Mouse (Mus musculus) lung, embryonic 15.5 days (tissue): ENCODE measurements around the gene Kcnc1. TPM values are rescaled to one million over a fixed set of nuclear protein-coding genes. Genes with fewer than 3 reads are reported as not detected.

ENCODE experiments used
- ATAC-seq: fragments of 200-750 bp; cut with Nextera tagmentation; 2 replicates; pipeline ENCODE4 v1.8.0; 2017; ENCODE audit warnings: moderate number of reproducible peaks, borderline replicate concordance; ENCODE audit not compliant: low FRiP score, low TSS enrichment; ENCODE audit errors: extremely low read depth
- H3K27ac ChIP-seq: fragments of 300-500 bp; sonication (generic); 2 replicates; pipeline ENCODE4 v1.5.1; 2015; ENCODE audit warnings: moderate library complexity, mild to moderate bottlenecking, inconsistent platforms
- H3K27me3 ChIP-seq: fragments of 300-500 bp; sonication (generic); 2 replicates; pipeline ENCODE4 v1.6.1; 2015; ENCODE audit warnings: inconsistent platforms
- H3K36me3 ChIP-seq: fragments of 300-500 bp; sonication (generic); 2 replicates; pipeline ENCODE4 v1.6.1; 2015; ENCODE audit warnings: inconsistent platforms
- H3K4me1 ChIP-seq: fragments of 300-500 bp; sonication (generic); 2 replicates; pipeline ENCODE4 v1.6.1; 2015; ENCODE audit warnings: inconsistent platforms
- H3K4me2 ChIP-seq: fragments of 300-500 bp; sonication (generic); 2 replicates; pipeline ENCODE4 v1.6.1; 2015; ENCODE audit warnings: inconsistent platforms, mild to moderate bottlenecking, moderate library complexity
- H3K4me3 ChIP-seq: fragments of 300-500 bp; sonication (generic); 2 replicates; pipeline ENCODE4 v1.5.1; 2015; ENCODE audit warnings: mild to moderate bottlenecking, inconsistent platforms
- H3K9ac ChIP-seq: fragments of 300-500 bp; sonication (generic); 2 replicates; pipeline ENCODE4 v1.6.1; 2015; ENCODE audit warnings: inconsistent platforms
- H3K9me3 ChIP-seq: fragments of 300-500 bp; sonication (generic); 2 replicates; pipeline ENCODE4 v1.6.1; 2016; ENCODE audit warnings: inconsistent platforms
- WGBS: fragments of 180-500 bp; shearing (Covaris S2); methylation state at CpG from one replicate; pipeline ENCODE4 v1.1.7; 2015; 5-methylcytosine and 5-hydroxymethylcytosine counted together
- polyA plus RNA-seq: library from polyadenylated mRNA; unstranded; fragments of >200 nt; fragmentation: Nextera tagmentation; extraction: Ambion mirVana; gene quantifications from 2 replicates; pipeline ENCODE4 v1.2.1, GENCODE M21; 2015

The Kcnc1 gene
- polyA plus RNA-seq, 1 experiment from 2014 or later: 0.37 TPM

GRCm38 (mm10) chr7:46377008-46377346 lies 19.3 kb upstream of the Kcnc1 start:
- Histone ChIP-seq H3K4me3 (0 out of 2 replicates have a peak overlapping the region, but pooled peaks have one; percentile 1), H3K27me3 (peaks cover 73% of the 10 kb centered on the region), H3K4me2 (no peak overlapping the region), H3K4me1 (peaks cover 5% of the 10 kb centered on the region; the same call in 1 of the 2 replicates), H3K9ac (no peak overlapping the region), H3K27ac (no peak overlapping the region), H3K36me3 (no peaks in the 10 kb centered on the region), H3K9me3 (no peaks in the 10 kb centered on the region)
- under 1% methylated on average over 33 of the region's 33 CpGs for WGBS
- ATAC-seq: no peak

GRCm38 (mm10) chr7:46378123-46378522 lies 18.2 kb upstream of the Kcnc1 start:
- Histone ChIP-seq H3K4me2 (no peak overlapping the region), H3K9me3 (no peaks in the 10 kb centered on the region), H3K36me3 (no peaks in the 10 kb centered on the region), H3K4me3 (no peak overlapping the region), H3K4me1 (peaks cover 5% of the 10 kb centered on the region; the same call in 1 of the 2 replicates), H3K27ac (no peak overlapping the region), H3K27me3 (peaks cover 70% of the 10 kb centered on the region), H3K9ac (no peak overlapping the region)
- WGBS: 5% methylated on average over 22 of the region's 22 CpGs
- no peak for ATAC-seq

GRCm38 (mm10) chr7:46378983-46379382 lies 17.3 kb upstream of the Kcnc1 start:
- 6% methylated on average over 16 of the region's 16 CpGs for WGBS
- Histone ChIP-seq H3K27me3 (peaks cover 69% of the 10 kb centered on the region), H3K9me3 (no peaks in the 10 kb centered on the region), H3K36me3 (no peaks in the 10 kb centered on the region), H3K4me2 (no peak overlapping the region), H3K27ac (no peak overlapping the region), H3K4me1 (peaks cover 5% of the 10 kb centered on the region; the same call in 1 of the 2 replicates), H3K9ac (no peak overlapping the region), H3K4me3 (no peak overlapping the region)
- ATAC-seq: no peak

- Histone ChIP-seq H3K4me1 (peaks cover 5% of the 10 kb centered on the region; the same call in 1 of the 2 replicates), H3K4me3 (no peak overlapping the region), H3K4me2 (no peak overlapping the region), H3K9ac (no peak overlapping the region), H3K36me3 (no peaks in the 10 kb centered on the region), H3K27ac (no peak overlapping the region), H3K9me3 (no peaks in the 10 kb centered on the region), H3K27me3 (peaks cover 53% of the 10 kb centered on the region)
- WGBS: 56% methylated on average over 9 of the region's 9 CpGs
- no peak for ATAC-seq
These were observed 15.7 kb upstream of the Kcnc1 start for GRCm38 (mm10) chr7:46380625-46381024.

- Histone ChIP-seq H3K27ac (no peak overlapping the region), H3K4me3 (no peak overlapping the region), H3K9ac (no peak overlapping the region), H3K4me1 (no peaks in the 10 kb centered on the region), H3K27me3 (peaks cover 5% of the 10 kb centered on the region; the same call in 1 of the 2 replicates), H3K36me3 (no peaks in the 10 kb centered on the region), H3K9me3 (no peaks in the 10 kb centered on the region), H3K4me2 (no peak overlapping the region)
- 86% methylated on average over 3 of the region's 3 CpGs for WGBS
- no peak for ATAC-seq
These were observed 8.9 kb upstream of the Kcnc1 start for GRCm38 (mm10) chr7:46387430-46387829.

GRCm38 (mm10) chr7:46389456-46390085 lies 6.7 kb upstream of the Kcnc1 start:
- Histone ChIP-seq H3K36me3 (no peaks in the 10 kb centered on the region), H3K4me3 (no peak overlapping the region), H3K9ac (no peak overlapping the region), H3K4me2 (no peak overlapping the region), H3K9me3 (no peaks in the 10 kb centered on the region), H3K27ac (no peak overlapping the region), H3K4me1 (0 out of 2 replicates have a peak, but pooled peaks cover 2% of the 10 kb centered on the region), H3K27me3 (peaks cover 19% of the 10 kb centered on the region)
- no peak for ATAC-seq
- WGBS: 67% methylated on average over 10 of the region's 10 CpGs

GRCm38 (mm10) chr7:46390226-46390625 lies 6.1 kb upstream of the Kcnc1 start:
- Histone ChIP-seq H3K4me1 (0 out of 2 replicates have a peak, but pooled peaks cover 2% of the 10 kb centered on the region), H3K27me3 (peaks cover 26% of the 10 kb centered on the region), H3K4me3 (no peak overlapping the region), H3K9ac (no peak overlapping the region), H3K9me3 (no peaks in the 10 kb centered on the region), H3K27ac (no peak overlapping the region), H3K4me2 (no peak overlapping the region), H3K36me3 (no peaks in the 10 kb centered on the region)
- ATAC-seq: no peak
- 46% methylated on average over 4 of the region's 4 CpGs for WGBS

- no peak overlapping the region for H3K9ac ChIP-seq
- no peak overlapping the region for H3K4me3 ChIP-seq
- 47% methylated on average over 5 of the region's 5 CpGs for WGBS
- H3K9me3 ChIP-seq: no peaks in the 10 kb centered on the region
- no peak for ATAC-seq
- peaks cover 41% of the 10 kb centered on the region for H3K27me3 ChIP-seq
- H3K27ac ChIP-seq: no peak overlapping the region
- no peaks in the 10 kb centered on the region for H3K36me3 ChIP-seq
- no peak overlapping the region for H3K4me2 ChIP-seq
- peaks cover 8% of the 10 kb centered on the region for H3K4me1 ChIP-seq
These were observed 4.6 kb upstream of the Kcnc1 start for GRCm38 (mm10) chr7:46391701-46392100.

GRCm38 (mm10) chr7:46393116-46393515 lies 3.2 kb upstream of the Kcnc1 start:
- Histone ChIP-seq H3K4me3 (no peak overlapping the region), H3K36me3 (no peaks in the 10 kb centered on the region), H3K27me3 (peaks cover 55% of the 10 kb centered on the region), H3K4me2 (no peak overlapping the region), H3K27ac (no peak overlapping the region), H3K4me1 (peaks cover 15% of the 10 kb centered on the region), H3K9me3 (no peaks in the 10 kb centered on the region), H3K9ac (no peak overlapping the region)
- ATAC-seq: no peak
- WGBS: 0% methylated on average over 2 of the region's 2 CpGs

- WGBS: 26% methylated on average over 12 of the region's 12 CpGs
- ATAC-seq: no peak
- H3K27me3 ChIP-seq: peaks cover 63% of the 10 kb centered on the region
These were observed 2.4 kb upstream of the Kcnc1 start for GRCm38 (mm10) chr7:46393718-46394511.

GRCm38 (mm10) chr7:46394933-46395332 lies 1.4 kb upstream of the Kcnc1 start:
- H3K4me1 ChIP-seq: peaks cover 15% of the 10 kb centered on the region
- H3K27ac ChIP-seq: no peak overlapping the region
- 59% methylated on average over 4 of the region's 4 CpGs for WGBS
- ATAC-seq: no peak
- H3K27me3 ChIP-seq: peaks cover 73% of the 10 kb centered on the region
- no peak overlapping the region for H3K4me3 ChIP-seq
- no peak overlapping the region for H3K4me2 ChIP-seq
- no peaks in the 10 kb centered on the region for H3K36me3 ChIP-seq
- no peaks in the 10 kb centered on the region for H3K9me3 ChIP-seq
- H3K9ac ChIP-seq: no peak overlapping the region

More at GRCm38 (mm10) chr7:46393718-46394511, 2.4 kb upstream of the Kcnc1 start:
- no peak overlapping the region for H3K27ac ChIP-seq
- H3K9me3 ChIP-seq: no peaks in the 10 kb centered on the region
- H3K4me3 ChIP-seq: no peak overlapping the region
- H3K4me2 ChIP-seq: no peak overlapping the region
- H3K9ac ChIP-seq: no peak overlapping the region
- no peaks in the 10 kb centered on the region for H3K36me3 ChIP-seq
- peaks cover 15% of the 10 kb centered on the region for H3K4me1 ChIP-seq

GRCm38 (mm10) chr7:46395571-46395970 lies 726 bp upstream of the Kcnc1 start:
- Histone ChIP-seq H3K4me1 (peaks cover 15% of the 10 kb centered on the region), H3K27me3 (peaks cover 78% of the 10 kb centered on the region), H3K27ac (no peak overlapping the region), H3K4me3 (no peak overlapping the region), H3K9ac (no peak overlapping the region), H3K9me3 (no peaks in the 10 kb centered on the region), H3K36me3 (no peaks in the 10 kb centered on the region), H3K4me2 (peak overlapping the region; percentile 88; the same call in 1 of the 2 replicates)
- no peak for ATAC-seq
- 22% methylated on average over 6 of the region's 6 CpGs for WGBS
